In genomic region chr2:72206530-72207248, GRCm38 (mm10) we compare ENCODE assay signal across 14 mouse cellular contexts.
DNase-seq lines count a peak whose midpoint lies in the region; ATAC-seq and TF ChIP-seq lines count a peak whose summit lies in the region.
"Had no signal": no experiment of that assay in that cellular context is flagged by ENCODE, and none has a peak within 500 bp of the region (broad histone marks: within the 10 kb centered on the region; RNA-seq: fewer than 3 reads in every experiment).

No protein-coding gene starts in this region.

- no peak overlapping the region for H3K9ac ChIP-seq in intestine, embryonic 16.5 days (ENCODE audit: low read depth, low read length)
- no peak overlapping the region for H3K9ac ChIP-seq in intestine, postnatal 0 days (ENCODE audit: low read depth, low read length)
- no peak overlapping the region for H3K9ac ChIP-seq in lung, embryonic 14.5 days
- H3K9ac ChIP-seq: forebrain, embryonic 13.5 days; heart, embryonic 12.5 days; hindbrain, embryonic 15.5 days had no signal

- H3K4me2 ChIP-seq in intestine, embryonic 16.5 days (ENCODE audit: low read depth, low read length): no peak overlapping the region
- H3K4me2 ChIP-seq in intestine, postnatal 0 days (replicated peaks; ENCODE audit: low read depth): no peak overlapping the region
- no peak overlapping the region for H3K4me2 ChIP-seq in lung, embryonic 14.5 days
- H3K4me2 ChIP-seq: forebrain, embryonic 13.5 days; heart, embryonic 12.5 days; hindbrain, embryonic 15.5 days had no signal

- H3K36me3 ChIP-seq in intestine, embryonic 16.5 days (ENCODE audit: control insufficient read depth, insufficient read depth, low read length): no peaks in the 10 kb centered on the region
- no peaks in the 10 kb centered on the region for H3K36me3 ChIP-seq in intestine, postnatal 0 days (ENCODE audit: control insufficient read depth, insufficient read depth)
- no peaks in the 10 kb centered on the region for H3K36me3 ChIP-seq in lung, embryonic 14.5 days (ENCODE audit: insufficient read depth)
- H3K36me3 ChIP-seq: embryonic facial prominence, embryonic 10.5 days; heart, embryonic 12.5 days; hindbrain, embryonic 15.5 days had no signal

- no peak overlapping the region for H3K4me3 ChIP-seq in intestine, embryonic 16.5 days (ENCODE audit: low read length)
- H3K4me3 ChIP-seq in intestine, postnatal 0 days (ENCODE audit: low read depth, low read length): no peak overlapping the region
- no peak overlapping the region for H3K4me3 ChIP-seq in lung, embryonic 14.5 days (ENCODE audit: low read depth, low read length)
- H3K4me3 ChIP-seq: embryonic facial prominence, embryonic 10.5 days; forebrain, embryonic 13.5 days; heart, embryonic 12.5 days; hindbrain, embryonic 15.5 days had no signal

- peak; percentile 83 for ATAC-seq in frontal cortex, adult (ENCODE audit: low TSS enrichment)
- ATAC-seq in intestine, embryonic 16.5 days: no peak
- ATAC-seq in intestine, postnatal 0 days: no peak
- ATAC-seq in lung, embryonic 14.5 days (ENCODE audit: insufficient read depth): no peak
- ATAC-seq in activated CD4-positive, CD25-positive, alpha-beta regulatory T cell, adult 4 months: no peak
- ATAC-seq: forebrain, embryonic 13.5 days had no signal

- no peaks in the 10 kb centered on the region for H3K27me3 ChIP-seq in intestine, embryonic 16.5 days (replicated peaks; ENCODE audit: control insufficient read depth, insufficient read depth, low read length)
- no peaks in the 10 kb centered on the region for H3K27me3 ChIP-seq in intestine, postnatal 0 days (replicated peaks; ENCODE audit: control insufficient read depth, insufficient read depth, low read length)
- H3K27me3 ChIP-seq in lung, embryonic 14.5 days (ENCODE audit: insufficient read depth, low read length): no peaks in the 10 kb centered on the region
- H3K27me3 ChIP-seq: heart, embryonic 12.5 days; hindbrain, embryonic 15.5 days had no signal

- H3K27ac ChIP-seq in intestine, embryonic 16.5 days (ENCODE audit: low read length): 0 out of 2 replicates have a peak overlapping the region, but pooled peaks have one; percentile 26
- no peak overlapping the region for H3K27ac ChIP-seq in intestine, postnatal 0 days (ENCODE audit: low read depth, low read length)
- no peak overlapping the region for H3K27ac ChIP-seq in lung, embryonic 14.5 days (ENCODE audit: low read depth)
- H3K27ac ChIP-seq: embryonic facial prominence, embryonic 10.5 days; forebrain, embryonic 13.5 days; hindbrain, embryonic 15.5 days had no signal

- H3K4me1 ChIP-seq in intestine, embryonic 16.5 days (ENCODE audit: control insufficient read depth, insufficient read depth, low read length): no peaks in the 10 kb centered on the region
- no peaks in the 10 kb centered on the region for H3K4me1 ChIP-seq in intestine, postnatal 0 days (replicated peaks; ENCODE audit: control insufficient read depth, insufficient read depth, low read length)
- H3K4me1 ChIP-seq in lung, embryonic 14.5 days (ENCODE audit: insufficient read depth): peaks cover 4% of the 10 kb centered on the region

- no peak for DNase-seq in frontal cortex, postnatal 25 days (ENCODE audit: low spot score in 2 of 2)
- peak; percentile 18 for DNase-seq in lung, embryonic 14.5 days
- DNase-seq in lung, postnatal 25 days (ENCODE audit: low spot score): no peak
- DNase-seq in brain, adult 2 months (ENCODE audit: low read depth, low spot score): peak; percentile 74
- DNase-seq: adrenal gland, postnatal 14 days; gastrocnemius, postnatal 14 days had no signal

- H3K9me3 ChIP-seq in intestine, embryonic 16.5 days (ENCODE audit: control insufficient read depth, low read length): no peaks in the 10 kb centered on the region
- H3K9me3 ChIP-seq in intestine, postnatal 0 days (ENCODE audit: control insufficient read depth): no peaks in the 10 kb centered on the region
- no peaks in the 10 kb centered on the region for H3K9me3 ChIP-seq in lung, embryonic 14.5 days (ENCODE audit: low read depth, low read length)
- H3K9me3 ChIP-seq: embryonic facial prominence, embryonic 10.5 days; forebrain, embryonic 13.5 days; heart, embryonic 12.5 days; hindbrain, embryonic 15.5 days had no signal

- TF ChIP-seq CTCF in intestine, postnatal 0 days (IDR thresholded peaks at IDR 0.05; ENCODE audit: low read depth): no peak
- no peak for TF ChIP-seq CTCF in lung, embryonic 14.5 days (IDR thresholded peaks at IDR 0.05; ENCODE audit: low read depth)

- WGBS in intestine, embryonic 16.5 days: 80% methylated on average over 4 of the region's 4 CpGs
- 84% methylated on average over 4 of the region's 4 CpGs for WGBS in intestine, postnatal 0 days
- WGBS in lung, embryonic 14.5 days: 63% methylated on average over 4 of the region's 4 CpGs

Comparison
In these comparisons a context has a peak if more than half of its experiments do, and no peak if none do; other contexts are left out.
1. DNase-seq: peak in lung, embryonic 14.5 days (single experiment) and brain, adult 2 months (single experiment); none in frontal cortex, postnatal 25 days (0 of 2) and lung, postnatal 25 days (single experiment).